Mouse (Mus musculus) brain, embryonic 14.5 days (tissue): ENCODE measurements around the gene Rfc4. TPM values are rescaled to one million over a fixed set of nuclear protein-coding genes. Genes with fewer than 3 reads are reported as not detected.
A peak's percentile ranks its signal among the peaks of the same experiment; 100 is the strongest.

Experiments
- DNase-seq: peaks from one replicate; pipeline ENCODE4 v3.0.0-alpha.2; 2011; ENCODE audit warnings: low read depth
- CTCF ChIP-seq: fragments of 200-500 bp; IDR thresholded peaks from 2 replicates; pipeline ENCODE4 v1.5.1; 2012; ENCODE audit warnings: inconsistent platforms, mild to moderate bottlenecking, moderate library complexity, borderline replicate concordance; ENCODE audit not compliant: insufficient read depth, insufficient read length; ENCODE audit errors: extremely low read depth
- POLR2A ChIP-seq: fragments of 200-500 bp; IDR thresholded peaks from 2 replicates; pipeline ENCODE4 v1.6.1; 2012; ENCODE audit warnings: mild to moderate bottlenecking, inconsistent platforms, borderline replicate concordance; ENCODE audit not compliant: poor library complexity, insufficient read depth, insufficient read length, severe bottlenecking; ENCODE audit errors: extremely low read depth
- polyA plus RNA-seq: library from polyadenylated mRNA; depleted of rRNA; stranded (reverse); fragments of >200 nt; gene quantifications from 2 replicates; pipeline ENCODE4 v1.2.3, GENCODE M21; 2012

Rfc4 gene
- polyA plus RNA-seq, 1 experiment: 6.3 TPM

DNA sequence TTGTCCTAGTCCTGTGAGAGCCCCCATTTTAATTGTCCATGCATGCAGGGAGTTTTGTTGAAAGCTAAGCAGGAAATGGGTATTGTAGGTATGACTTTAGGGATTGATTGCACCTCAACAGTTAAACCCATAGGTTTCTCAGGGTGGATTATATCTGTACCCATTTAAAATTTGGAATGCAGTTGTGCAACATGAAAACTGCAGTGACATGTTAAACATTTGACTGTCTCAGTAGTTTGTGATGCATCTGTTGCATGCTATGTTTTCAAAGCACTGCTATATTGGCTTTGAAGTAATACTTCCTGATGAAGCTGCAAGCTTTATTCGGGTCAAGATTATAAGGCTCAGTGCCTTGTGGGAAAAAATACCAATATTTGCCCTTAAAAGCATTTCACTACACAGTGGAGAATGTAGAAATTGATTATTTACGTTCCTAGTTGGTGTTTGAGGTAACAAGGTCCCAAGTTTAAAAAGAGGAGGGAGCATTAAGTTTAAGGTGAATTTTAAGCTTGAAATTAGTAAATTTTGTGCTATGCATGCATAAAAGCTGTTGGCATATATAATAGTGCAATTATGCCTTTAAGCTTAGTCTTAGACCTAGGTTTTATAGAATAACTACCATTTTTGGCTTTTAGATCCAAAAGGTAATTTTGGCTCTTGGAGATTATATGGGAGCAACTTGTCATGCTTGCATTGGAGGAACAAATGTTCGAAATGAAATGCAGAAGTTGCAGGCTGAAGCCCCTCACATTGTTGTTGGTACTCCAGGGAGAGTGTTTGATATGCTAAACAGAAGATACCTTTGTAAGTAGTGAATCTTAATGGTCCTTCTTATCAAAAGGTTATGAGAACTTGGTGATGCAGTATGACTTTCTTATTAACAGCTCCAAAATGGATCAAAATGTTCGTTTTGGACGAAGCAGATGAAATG is 17.9 kb downstream of the Rfc4 start:
- no peak for DNase-seq
- no peak for TF ChIP-seq POLR2A

DNA sequence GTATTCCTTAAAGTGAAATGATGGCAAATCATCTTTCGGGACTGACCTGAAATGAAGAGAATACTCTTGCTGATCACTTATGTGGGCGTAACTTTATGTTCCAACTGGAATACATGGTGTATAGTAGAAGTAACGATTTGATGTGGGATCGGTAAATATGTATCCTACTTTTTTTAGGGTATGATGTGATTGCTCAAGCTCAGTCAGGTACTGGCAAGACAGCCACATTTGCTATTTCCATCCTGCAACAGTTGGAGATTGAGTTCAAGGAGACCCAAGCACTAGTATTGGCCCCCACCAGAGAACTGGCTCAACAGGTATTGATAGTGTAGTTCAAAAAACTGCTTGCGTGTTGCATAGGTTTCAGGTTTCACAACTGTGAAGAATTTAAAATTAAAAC is 18.6 kb downstream of the Rfc4 start:
- DNase-seq: no peak
- no peak for TF ChIP-seq POLR2A
- TF ChIP-seq CTCF: no peak

DNA sequence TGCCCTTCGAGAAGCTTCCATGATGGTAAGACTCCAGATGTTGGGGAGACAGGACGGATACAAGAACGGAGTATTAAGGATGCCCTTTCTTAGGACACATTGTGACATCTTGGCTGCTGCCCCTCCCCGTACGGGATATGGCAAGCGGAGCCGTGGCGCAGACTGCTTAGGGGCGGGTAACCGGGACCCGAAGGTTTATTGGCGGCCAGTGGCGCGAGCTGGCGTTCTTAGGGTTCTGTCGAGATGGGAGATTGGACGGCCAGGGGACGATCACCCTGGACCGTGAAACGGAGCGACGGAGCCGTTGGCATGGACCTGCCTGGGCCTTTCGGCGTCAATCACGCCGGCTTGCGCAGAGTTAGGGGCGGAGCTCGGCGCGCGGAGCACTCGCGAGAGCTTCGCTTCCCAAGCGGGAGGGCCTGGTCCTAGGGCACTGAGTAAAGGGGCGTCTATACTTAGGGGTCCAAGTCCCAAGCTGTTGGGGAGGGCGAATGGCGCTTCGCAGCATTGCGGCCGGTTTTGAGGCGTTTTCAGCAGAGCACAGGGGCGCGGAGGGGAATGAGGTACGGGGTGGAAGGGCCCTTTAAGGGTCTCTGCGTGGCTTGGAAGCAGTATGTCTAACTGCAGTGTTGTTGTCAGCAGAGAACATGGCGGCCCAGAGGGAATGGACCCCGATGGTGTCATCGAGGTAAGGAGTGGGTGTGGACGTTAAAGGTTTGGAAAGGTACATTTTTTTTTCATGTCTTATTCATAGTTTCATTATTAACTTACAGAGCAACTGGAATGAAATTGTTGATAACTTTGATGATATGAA is 19.4 kb downstream of the Rfc4 start:
- DNase-seq: peak; percentile 96
- no peak for TF ChIP-seq CTCF
- TF ChIP-seq POLR2A: peak; percentile 59; the same call in 1 of the 2 replicates

DNA sequence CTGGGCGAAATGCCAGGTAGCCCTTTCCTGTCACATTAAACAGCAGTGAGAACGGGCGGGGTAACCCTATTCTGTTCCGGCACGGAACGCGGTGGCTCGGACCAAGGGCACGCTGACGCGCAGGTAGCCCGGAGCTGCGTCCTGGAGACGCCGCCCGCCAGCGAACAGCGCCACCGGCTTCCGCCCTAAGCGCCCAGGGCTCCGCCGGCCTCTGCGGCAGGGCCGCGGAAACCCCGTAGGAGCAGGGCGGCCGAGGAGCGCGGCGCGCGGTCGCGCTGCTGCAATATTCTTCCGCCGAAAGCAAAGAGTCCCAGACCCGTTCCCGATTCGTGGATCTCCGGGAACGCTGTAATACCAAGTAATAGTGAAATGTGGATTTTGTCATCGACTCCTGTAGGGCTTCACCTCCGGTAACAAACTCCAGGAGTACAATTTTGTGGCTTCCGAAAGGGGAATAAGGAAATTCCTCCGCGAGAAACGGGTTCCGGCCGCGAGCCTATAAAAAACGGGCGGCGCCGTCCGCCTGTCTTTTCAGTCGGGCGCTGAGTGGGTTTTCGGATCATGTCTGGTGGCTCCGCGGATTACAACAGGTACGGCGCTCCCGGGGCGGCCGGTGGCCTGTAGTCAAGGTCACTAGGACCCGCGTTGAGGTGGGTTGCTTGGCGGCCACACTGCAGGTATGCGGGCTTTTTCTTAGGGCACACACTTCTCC is 20.1 kb downstream of the Rfc4 start, which contains the start of gene Eif4a2:
Gene Eif4a2, plus strand, starts transcription at position 214 of the 712 bp plus-strand sequence.
- DNase-seq: peak; percentile 97
- TF ChIP-seq CTCF (no peak; the same call in 1 of the 2 replicates), POLR2A (peak; percentile 99)

DNA sequence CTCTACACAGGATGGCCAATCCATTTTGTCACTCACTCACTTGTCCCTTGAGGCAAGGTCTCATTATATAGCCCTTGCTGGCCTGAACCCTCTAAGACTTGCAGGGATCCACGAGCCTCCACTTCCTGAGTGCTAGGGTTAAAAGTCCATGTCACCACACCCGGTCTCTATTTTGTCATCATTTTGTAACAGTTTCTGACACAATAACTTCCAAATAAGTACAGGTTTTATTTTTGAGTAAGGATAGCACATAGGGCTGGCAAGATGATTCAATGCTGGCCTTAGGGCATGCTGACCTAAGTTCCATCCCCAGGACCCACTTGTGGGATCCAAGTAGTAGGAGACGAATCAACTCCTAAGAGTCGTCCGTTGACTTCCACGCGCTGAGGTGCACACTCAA is 21.4 kb downstream of the Rfc4 start:
- TF ChIP-seq POLR2A (no peak), CTCF (no peak)
- DNase-seq: no peak

DNA sequence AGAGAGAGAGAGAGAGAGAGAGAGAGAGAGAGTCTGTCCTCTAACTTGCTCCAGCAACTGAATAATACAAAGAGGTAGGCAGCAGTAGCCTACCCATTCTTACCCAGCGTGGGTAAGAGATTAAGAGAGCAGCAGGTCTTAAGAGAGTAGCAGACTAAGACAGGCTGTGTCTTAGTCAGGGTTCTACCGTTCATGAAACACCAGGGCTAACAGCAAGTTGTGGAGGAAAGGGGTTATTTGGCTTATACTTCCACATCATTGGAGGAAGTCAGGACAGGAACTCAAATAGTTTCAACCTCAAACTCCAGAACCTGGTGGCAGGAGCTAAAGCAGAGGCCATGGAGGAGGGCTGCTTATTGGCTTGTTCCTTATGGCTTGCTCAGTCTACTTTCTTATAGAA is 23.7 kb downstream of the Rfc4 start:
- TF ChIP-seq CTCF: no peak
- no peak for TF ChIP-seq POLR2A

DNA sequence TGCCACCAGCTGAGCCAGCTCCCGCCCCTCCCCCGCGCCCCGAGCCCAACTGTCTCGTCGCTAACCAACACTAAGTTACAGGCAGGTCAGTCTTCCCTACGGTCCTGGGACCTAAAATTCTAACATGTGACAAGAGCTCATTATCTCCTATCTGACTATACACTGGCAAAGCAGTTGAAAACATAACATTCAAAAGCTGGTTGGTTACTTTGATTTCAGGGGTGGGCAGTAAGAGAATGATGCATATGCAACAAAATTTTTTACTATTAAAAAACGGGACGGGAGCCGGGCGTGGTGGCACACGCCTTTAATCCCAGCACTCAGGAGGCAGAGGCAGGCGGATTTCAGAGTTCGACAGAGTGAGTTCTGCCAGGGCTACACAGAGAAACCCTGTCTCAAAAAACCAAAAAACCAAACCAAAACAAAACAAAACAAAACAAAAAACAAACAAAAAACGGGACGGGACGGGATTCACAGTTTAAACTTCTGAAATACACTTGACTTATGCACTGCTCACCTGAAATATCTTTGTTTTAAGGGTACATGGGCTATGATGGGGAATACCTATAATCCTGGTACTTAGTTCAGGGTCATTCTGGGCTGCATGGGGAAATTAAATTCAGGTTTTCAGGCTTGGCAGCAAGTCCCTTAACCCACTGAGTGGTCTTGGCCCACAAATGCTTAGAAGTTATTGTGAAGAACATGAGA is 24.3 kb downstream of the Rfc4 start:
- TF ChIP-seq CTCF: no peak
- no peak for TF ChIP-seq POLR2A
- no peak for DNase-seq

More for the DNA sequence above, 23.7 kb downstream of the Rfc4 start:
- no peak for DNase-seq

DNA sequence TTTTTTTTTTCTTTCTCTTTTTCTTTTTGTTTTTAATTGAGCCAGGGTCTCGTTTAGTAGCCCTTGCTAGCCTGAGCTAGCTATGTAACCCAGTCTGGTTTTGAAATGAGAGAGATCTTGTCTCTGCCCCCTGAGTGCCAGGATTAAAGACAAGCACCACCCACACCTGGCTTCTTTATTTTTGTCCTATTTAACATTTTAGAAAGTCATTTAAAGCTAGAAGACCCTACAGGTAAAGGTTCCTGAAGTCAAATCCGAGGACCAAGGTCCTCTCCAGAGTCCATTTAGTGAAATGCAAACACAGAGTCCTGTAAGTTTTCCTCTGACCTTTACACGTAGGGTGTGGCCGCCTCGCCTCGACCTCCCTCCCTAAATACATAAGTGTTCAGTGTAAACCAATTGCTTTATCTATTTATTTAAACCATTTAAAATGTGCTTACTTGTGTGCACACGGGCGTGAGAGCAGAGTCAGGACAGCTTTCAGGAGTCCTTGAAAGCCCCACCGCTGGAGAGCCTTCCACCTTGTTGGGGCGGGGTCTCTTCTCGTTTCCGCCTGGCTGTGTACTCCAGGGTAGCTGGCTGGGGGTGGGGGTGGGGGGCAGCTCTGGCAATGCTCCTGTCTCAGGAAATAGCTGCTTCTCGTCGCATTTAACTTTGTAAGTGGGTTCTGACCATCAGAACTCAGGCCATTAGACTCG is 25.0 kb downstream of the Rfc4 start:
- no peak for DNase-seq
- TF ChIP-seq CTCF (no peak), POLR2A (no peak)

DNA sequence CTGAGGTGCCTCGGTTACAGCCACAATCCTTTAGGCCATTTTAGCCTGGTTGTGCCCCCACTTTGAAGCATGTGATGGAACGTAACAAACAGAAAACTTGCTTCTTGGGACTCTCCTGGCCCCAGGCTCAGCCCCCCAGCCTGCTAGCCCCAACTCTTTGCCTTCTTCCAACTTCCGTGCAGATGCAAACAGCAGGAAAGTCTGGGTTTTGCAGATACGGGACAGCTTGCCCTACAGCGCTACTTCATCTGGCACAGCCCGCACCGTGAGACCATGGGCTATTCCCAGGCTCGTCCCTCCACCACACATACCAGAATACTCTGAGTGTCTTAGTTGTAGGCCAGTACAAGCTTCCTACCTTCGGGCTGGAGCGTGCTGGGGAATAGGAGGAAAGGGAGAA is 26.9 kb downstream of the Rfc4 start:
- no peak for DNase-seq
- no peak for TF ChIP-seq POLR2A
- no peak for TF ChIP-seq CTCF

DNA sequence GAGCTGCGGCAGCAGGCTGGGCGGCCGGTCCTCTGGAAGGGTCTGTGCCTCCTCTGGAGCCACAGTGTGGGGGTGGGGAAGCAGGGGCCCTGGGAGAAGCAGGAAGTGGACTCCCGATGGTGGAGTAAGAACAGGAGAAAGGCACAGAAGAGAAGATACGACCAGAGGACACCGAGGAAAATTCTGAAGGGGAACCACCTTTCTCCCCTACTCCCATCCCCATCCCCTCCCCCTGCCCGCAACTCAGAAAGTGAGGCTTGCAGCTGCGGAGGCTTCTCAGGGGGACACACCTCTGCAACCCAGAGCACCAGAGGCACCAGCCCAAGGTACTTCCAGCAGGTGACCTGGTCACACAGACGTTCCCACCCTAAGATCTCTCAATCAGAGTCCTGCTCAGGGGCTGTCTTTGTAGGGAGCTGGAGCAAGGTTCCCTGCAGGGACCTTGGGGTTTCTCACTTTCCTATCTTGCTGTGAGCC is 27.4 kb downstream of the Rfc4 start:
- DNase-seq: peak; percentile 42
- TF ChIP-seq POLR2A (no peak), CTCF (no peak)
